Mouse (Mus musculus): ENCODE results near the gene Syk. TPM values are rescaled to one million over a fixed set of nuclear protein-coding genes. Genes with fewer than 3 reads are reported as not detected.
A peak's percentile ranks its signal among the peaks of the same experiment; 100 is the strongest.

Syk gene
- polyA plus RNA-seq, 1 experiment from 2014 or later, result 1.5 TPM

GRCm38 (mm10) chr13:52606656-52607275 is 23.8 kb downstream of the Syk start:
- 83% methylated on average over 3 of the region's 3 CpGs for WGBS
- Histone ChIP-seq H3K4me1 (replicated peaks) (no peaks in the 10 kb centered on the region; the same call in 1 of the 2 replicates), H3K4me2 (no peak overlapping the region), H3K36me3 (no peaks in the 10 kb centered on the region), H3K9ac (no peak overlapping the region), H3K27ac (replicated peaks) (0 out of 2 replicates have a peak overlapping the region, but pooled peaks have one; percentile 18), H3K9me3 (no peaks in the 10 kb centered on the region), H3K27me3 (no peaks in the 10 kb centered on the region), H3K4me3 (no peak overlapping the region)
- ATAC-seq (ENCODE audit: low read depth), result no peak

GRCm38 (mm10) chr13:52607964-52608363 is 25.0 kb downstream of the Syk start:
- Histone ChIP-seq H3K4me1 (replicated peaks) (no peaks in the 10 kb centered on the region; the same call in 1 of the 2 replicates), H3K4me3 (no peak overlapping the region), H3K27ac (replicated peaks) (no peak overlapping the region), H3K4me2 (no peak overlapping the region), H3K9ac (no peak overlapping the region), H3K27me3 (no peaks in the 10 kb centered on the region), H3K36me3 (no peaks in the 10 kb centered on the region), H3K9me3 (no peaks in the 10 kb centered on the region)
- 89% methylated on average over 1 of the region's 1 CpGs for WGBS
- no peak for ATAC-seq (ENCODE audit: low read depth)

- Histone ChIP-seq H3K27ac (replicated peaks) (no peak overlapping the region), H3K9ac (no peak overlapping the region), H3K4me3 (no peak overlapping the region), H3K36me3 (no peaks in the 10 kb centered on the region), H3K27me3 (no peaks in the 10 kb centered on the region), H3K9me3 (no peaks in the 10 kb centered on the region), H3K4me2 (no peak overlapping the region), H3K4me1 (replicated peaks) (no peaks in the 10 kb centered on the region; the same call in 1 of the 2 replicates)
- 95% methylated on average over 7 of the region's 7 CpGs for WGBS
- no peak for ATAC-seq (ENCODE audit: low read depth)
Observed at GRCm38 (mm10) chr13:52610463-52610862, 27.5 kb downstream of the Syk start.

GRCm38 (mm10) chr13:52613266-52613665 is 30.3 kb downstream of the Syk start:
- no peak overlapping the region for H3K9ac ChIP-seq
- no peaks in the 10 kb centered on the region for H3K4me1 ChIP-seq (replicated peaks)
- H3K4me2 ChIP-seq, result no peak overlapping the region
- no peak overlapping the region for H3K27ac ChIP-seq (replicated peaks)
- no peak overlapping the region for H3K4me3 ChIP-seq
- no peaks in the 10 kb centered on the region for H3K27me3 ChIP-seq
- 82% methylated on average over 3 of the region's 3 CpGs for WGBS
- H3K9me3 ChIP-seq, result no peaks in the 10 kb centered on the region
- no peaks in the 10 kb centered on the region for H3K36me3 ChIP-seq
- no peak for ATAC-seq (ENCODE audit: low read depth)

GRCm38 (mm10) chr13:52615085-52615484 is 32.1 kb downstream of the Syk start:
- H3K4me3 ChIP-seq, result no peak overlapping the region
- no peak overlapping the region for H3K27ac ChIP-seq (replicated peaks)
- no peak overlapping the region for H3K4me2 ChIP-seq
- no peaks in the 10 kb centered on the region for H3K9me3 ChIP-seq
- no peaks in the 10 kb centered on the region for H3K4me1 ChIP-seq (replicated peaks)
- H3K9ac ChIP-seq, result no peak overlapping the region
- WGBS, result 73% methylated on average over 4 of the region's 4 CpGs
- no peaks in the 10 kb centered on the region for H3K27me3 ChIP-seq
- ATAC-seq (ENCODE audit: low read depth), result no peak
- no peaks in the 10 kb centered on the region for H3K36me3 ChIP-seq

GRCm38 (mm10) chr13:52617096-52617714 is 34.2 kb downstream of the Syk start:
- H3K9ac ChIP-seq, result no peak overlapping the region
- no peaks in the 10 kb centered on the region for H3K9me3 ChIP-seq
- no peak overlapping the region for H3K4me2 ChIP-seq
- no peak for ATAC-seq (ENCODE audit: low read depth)
- no peaks in the 10 kb centered on the region for H3K4me1 ChIP-seq (replicated peaks)
- H3K4me3 ChIP-seq, result no peak overlapping the region
- no peaks in the 10 kb centered on the region for H3K27me3 ChIP-seq
- no peak overlapping the region for H3K27ac ChIP-seq (replicated peaks)
- 73% methylated on average over 11 of the region's 11 CpGs for WGBS
- H3K36me3 ChIP-seq, result no peaks in the 10 kb centered on the region

- Histone ChIP-seq H3K27ac (replicated peaks) (no peak overlapping the region), H3K4me1 (replicated peaks) (no peaks in the 10 kb centered on the region), H3K9me3 (no peaks in the 10 kb centered on the region), H3K4me3 (no peak overlapping the region), H3K9ac (no peak overlapping the region), H3K4me2 (no peak overlapping the region), H3K36me3 (no peaks in the 10 kb centered on the region), H3K27me3 (no peaks in the 10 kb centered on the region)
- ATAC-seq (ENCODE audit: low read depth), result no peak
- WGBS, result 82% methylated on average over 4 of the region's 4 CpGs
Observed at GRCm38 (mm10) chr13:52618592-52618991, 35.6 kb downstream of the Syk start.

- Histone ChIP-seq H3K9ac (no peak overlapping the region), H3K27me3 (no peaks in the 10 kb centered on the region), H3K4me1 (replicated peaks) (no peaks in the 10 kb centered on the region), H3K9me3 (no peaks in the 10 kb centered on the region), H3K27ac (replicated peaks) (no peak overlapping the region), H3K4me2 (no peak overlapping the region), H3K36me3 (no peaks in the 10 kb centered on the region), H3K4me3 (no peak overlapping the region)
- no peak for ATAC-seq (ENCODE audit: low read depth)
- 81% methylated on average over 5 of the region's 5 CpGs for WGBS
Observed at GRCm38 (mm10) chr13:52619482-52619881, 36.5 kb downstream of the Syk start.

- Histone ChIP-seq H3K36me3 (no peaks in the 10 kb centered on the region), H3K27ac (replicated peaks) (no peak overlapping the region), H3K9ac (no peak overlapping the region), H3K27me3 (no peaks in the 10 kb centered on the region), H3K9me3 (no peaks in the 10 kb centered on the region), H3K4me3 (no peak overlapping the region), H3K4me1 (replicated peaks) (no peaks in the 10 kb centered on the region), H3K4me2 (no peak overlapping the region)
- 61% methylated on average over 4 of the region's 4 CpGs for WGBS
- ATAC-seq (ENCODE audit: low read depth), result no peak
Observed at GRCm38 (mm10) chr13:52624038-52624437, 41.1 kb downstream of the Syk start.

GRCm38 (mm10) chr13:52628602-52629001 is 45.6 kb downstream of the Syk start:
- no peaks in the 10 kb centered on the region for H3K27me3 ChIP-seq
- H3K27ac ChIP-seq (replicated peaks), result no peak overlapping the region
- H3K4me2 ChIP-seq, result no peak overlapping the region
- no peaks in the 10 kb centered on the region for H3K9me3 ChIP-seq
- H3K4me3 ChIP-seq, result no peak overlapping the region
- peak; percentile 23; the same call in 1 of the 2 replicates for ATAC-seq (ENCODE audit: low read depth)
- WGBS, result 35% methylated on average over 9 of the region's 9 CpGs
- no peak overlapping the region for H3K9ac ChIP-seq
- H3K4me1 ChIP-seq (replicated peaks), result no peaks in the 10 kb centered on the region
- no peaks in the 10 kb centered on the region for H3K36me3 ChIP-seq

GRCm38 (mm10) chr13:52631624-52632023 is 48.7 kb downstream of the Syk start:
- Histone ChIP-seq H3K9ac (no peak overlapping the region), H3K36me3 (no peaks in the 10 kb centered on the region), H3K4me3 (no peak overlapping the region), H3K4me1 (replicated peaks) (no peaks in the 10 kb centered on the region), H3K9me3 (no peaks in the 10 kb centered on the region), H3K4me2 (no peak overlapping the region), H3K27ac (replicated peaks) (no peak overlapping the region), H3K27me3 (no peaks in the 10 kb centered on the region)
- ATAC-seq (ENCODE audit: low read depth), result no peak
- WGBS, result 64% methylated on average over 4 of the region's 4 CpGs

GRCm38 (mm10) chr13:52635484-52635883 is 52.5 kb downstream of the Syk start:
- no peak overlapping the region for H3K9ac ChIP-seq
- WGBS, result 81% methylated on average over 3 of the region's 3 CpGs
- no peaks in the 10 kb centered on the region for H3K4me1 ChIP-seq (replicated peaks)
- H3K4me3 ChIP-seq, result no peak overlapping the region
- no peak overlapping the region for H3K27ac ChIP-seq (replicated peaks)
- no peaks in the 10 kb centered on the region for H3K9me3 ChIP-seq
- H3K36me3 ChIP-seq, result no peaks in the 10 kb centered on the region
- ATAC-seq (ENCODE audit: low read depth), result no peak
- no peak overlapping the region for H3K4me2 ChIP-seq
- H3K27me3 ChIP-seq, result no peaks in the 10 kb centered on the region

Measured in neural tube, embryonic 13.5 days (tissue).